In genomic region chr3:9886077-9886476, GRCm38 (mm10) we compare ENCODE assay signal across 15 mouse cellular contexts.
DNase-seq lines count a peak whose midpoint lies in the region; ATAC-seq and TF ChIP-seq lines count a peak whose summit lies in the region.
"Had no signal": no experiment of that assay in that cellular context is flagged by ENCODE, and none has a peak within 500 bp of the region (broad histone marks: within the 10 kb centered on the region; RNA-seq: fewer than 3 reads in every experiment).

No protein-coding gene starts in this region.

- H3K9me3 ChIP-seq in liver, embryonic 16.5 days (replicated peaks; ENCODE audit: control insufficient read depth, low read length): no peaks in the 10 kb centered on the region
- H3K9me3 ChIP-seq in liver, embryonic 12.5 days (replicated peaks): no peaks in the 10 kb centered on the region
- H3K9me3 ChIP-seq in forebrain, embryonic 15.5 days: no peaks in the 10 kb centered on the region
- no peaks in the 10 kb centered on the region for H3K9me3 ChIP-seq in limb, embryonic 10.5 days (replicated peaks)
- H3K9me3 ChIP-seq: hindbrain, embryonic 12.5 days; intestine, embryonic 15.5 days; limb, embryonic 12.5 days; megakaryocyte, embryonic 14.5 days had no signal

- no peak overlapping the region for H3K9ac ChIP-seq in liver, embryonic 16.5 days (ENCODE audit: low read depth, low read length)
- H3K9ac ChIP-seq in liver, embryonic 12.5 days: no peak overlapping the region
- no peak overlapping the region for H3K9ac ChIP-seq in forebrain, embryonic 15.5 days (replicated peaks)
- H3K9ac ChIP-seq: hindbrain, embryonic 12.5 days; intestine, embryonic 15.5 days; limb, embryonic 12.5 days; liver, embryonic 14.5 days had no signal

- TF ChIP-seq POLR2A in thymus, adult 2 months (IDR thresholded peaks at IDR 0.05; ENCODE audit: control insufficient read depth, extremely low read depth, insufficient read depth, low read length, poor library complexity): no peak

- H3K4me2 ChIP-seq in liver, embryonic 16.5 days (ENCODE audit: low read depth, low read length): no peak overlapping the region
- H3K4me2 ChIP-seq in liver, embryonic 12.5 days: no peak overlapping the region
- no peak overlapping the region for H3K4me2 ChIP-seq in forebrain, embryonic 15.5 days (replicated peaks)
- H3K4me2 ChIP-seq: heart, embryonic 11.5 days; hindbrain, embryonic 12.5 days; intestine, embryonic 15.5 days; limb, embryonic 12.5 days had no signal

- no peaks in the 10 kb centered on the region; the same call in 1 of the 2 replicates for H3K4me1 ChIP-seq in liver, embryonic 16.5 days (ENCODE audit: control insufficient read depth, low read depth, low read length)
- H3K4me1 ChIP-seq in liver, embryonic 12.5 days: 0 out of 2 replicates have a peak, but pooled peaks cover 3% of the 10 kb centered on the region
- H3K4me1 ChIP-seq in thymus, adult 2 months (replicated peaks; ENCODE audit: control insufficient read depth, insufficient read depth, low read length): peaks cover 42% of the 10 kb centered on the region
- H3K4me1 ChIP-seq in forebrain, embryonic 15.5 days: peaks cover 21% of the 10 kb centered on the region
- no peaks in the 10 kb centered on the region for H3K4me1 ChIP-seq in limb, embryonic 10.5 days
- H3K4me1 ChIP-seq: limb, embryonic 12.5 days had no signal

- no peak for ATAC-seq in liver, embryonic 16.5 days (ENCODE audit: low read depth)
- ATAC-seq in liver, embryonic 12.5 days: no peak
- peak; percentile 59; the same call in 1 of the 2 replicates for ATAC-seq in forebrain, embryonic 15.5 days (replicated peaks)
- ATAC-seq: intestine, embryonic 15.5 days had no signal

- H3K27me3 ChIP-seq in liver, embryonic 16.5 days (ENCODE audit: control insufficient read depth, insufficient read depth, low read depth, low read length): no peaks in the 10 kb centered on the region
- H3K27me3 ChIP-seq in liver, embryonic 12.5 days (replicated peaks): no peaks in the 10 kb centered on the region
- no peaks in the 10 kb centered on the region for H3K27me3 ChIP-seq in thymus, adult 2 months (ENCODE audit: control insufficient read depth, insufficient read depth, low read length)
- H3K27me3 ChIP-seq in forebrain, embryonic 15.5 days: no peaks in the 10 kb centered on the region
- no peaks in the 10 kb centered on the region for H3K27me3 ChIP-seq in limb, embryonic 10.5 days (ENCODE audit: low read depth, poor library complexity, severe bottlenecking)
- H3K27me3 ChIP-seq: hindbrain, embryonic 12.5 days; intestine, embryonic 15.5 days; limb, embryonic 12.5 days; megakaryocyte, embryonic 14.5 days had no signal

- H3K36me3 ChIP-seq in liver, embryonic 16.5 days (ENCODE audit: control insufficient read depth, insufficient read depth): no peaks in the 10 kb centered on the region
- H3K36me3 ChIP-seq in liver, embryonic 12.5 days: no peaks in the 10 kb centered on the region
- no peaks in the 10 kb centered on the region for H3K36me3 ChIP-seq in thymus, adult 2 months (ENCODE audit: control insufficient read depth, insufficient read depth, low read length)
- no peaks in the 10 kb centered on the region for H3K36me3 ChIP-seq in forebrain, embryonic 15.5 days
- no peaks in the 10 kb centered on the region for H3K36me3 ChIP-seq in limb, embryonic 10.5 days
- H3K36me3 ChIP-seq: hindbrain, embryonic 12.5 days; intestine, embryonic 15.5 days; limb, embryonic 12.5 days had no signal

- H3K4me3 ChIP-seq in liver, embryonic 16.5 days (ENCODE audit: low read depth, low read length): no peak overlapping the region
- H3K4me3 ChIP-seq in liver, embryonic 12.5 days: no peak overlapping the region
- no peak overlapping the region for H3K4me3 ChIP-seq in thymus, adult 2 months (ENCODE audit: control insufficient read depth, insufficient read depth, low read length)
- no peak overlapping the region for H3K4me3 ChIP-seq in forebrain, embryonic 15.5 days
- no peak overlapping the region for H3K4me3 ChIP-seq in limb, embryonic 10.5 days
- H3K4me3 ChIP-seq: hindbrain, embryonic 12.5 days; intestine, embryonic 15.5 days; limb, embryonic 12.5 days had no signal

- H3K27ac ChIP-seq in liver, embryonic 16.5 days (ENCODE audit: low read length): peak overlapping the region; percentile 21; the same call in 1 of the 2 replicates
- no peak overlapping the region for H3K27ac ChIP-seq in liver, embryonic 12.5 days
- peak overlapping the region; percentile 98 for H3K27ac ChIP-seq in thymus, adult 2 months (ENCODE audit: control insufficient read depth, insufficient read depth, low read length)
- 0 out of 2 replicates have a peak overlapping the region, but pooled peaks have one; percentile 23 for H3K27ac ChIP-seq in forebrain, embryonic 15.5 days (replicated peaks)
- no peak overlapping the region for H3K27ac ChIP-seq in limb, embryonic 10.5 days
- H3K27ac ChIP-seq: limb, embryonic 12.5 days; liver, embryonic 14.5 days had no signal

- no peak for TF ChIP-seq CTCF in thymus, adult 2 months (IDR thresholded peaks at IDR 0.05; ENCODE audit: borderline replicate concordance, control insufficient read depth, extremely low read depth, insufficient read depth, low read length, poor library complexity)

- DNase-seq in thymus, adult 2 months: no peak
- DNase-seq in thymus, postnatal 4 days: no peak
- no peak for DNase-seq in urinary bladder, postnatal 14 days (ENCODE audit: low spot score)
- no peak for DNase-seq in limb, embryonic 10.5 days (ENCODE audit: low spot score)
- DNase-seq: cerebellum, adult 11 months; right cerebral cortex, postnatal 14 days had no signal

- 55% methylated on average over 4 of the region's 4 CpGs for WGBS in liver, embryonic 16.5 days (ENCODE audit: insufficient replicate concordance)
- 55% methylated on average over 4 of the region's 4 CpGs for WGBS in liver, embryonic 12.5 days (ENCODE audit: insufficient replicate concordance)
- 28% methylated on average over 4 of the region's 4 CpGs for WGBS in thymus, adult 2 months
- WGBS in forebrain, embryonic 15.5 days: 34% methylated on average over 4 of the region's 4 CpGs
- 79% methylated on average over 4 of the region's 4 CpGs for WGBS in limb, embryonic 10.5 days

Comparison
In these comparisons a context has a peak if more than half of its experiments do, and no peak if none do; other contexts are left out.
1. H3K27ac ChIP-seq: peak in liver, embryonic 16.5 days (single experiment), thymus, adult 2 months (single experiment) and forebrain, embryonic 15.5 days (single experiment); none in liver, embryonic 12.5 days (single experiment) and limb, embryonic 10.5 days (single experiment).